Mouse (Mus musculus) A20 (cell line): ENCODE results near the gene Caln1.

Experiments used
- DNase-seq: peaks from one replicate; pipeline ENCODE4 v3.0.0-alpha.2; 2011; ENCODE audit warnings: low read depth, low spot score

The Caln1 gene

GRCm38 (mm10) chr5:130394386-130394785, 25.1 kb downstream of the Caln1 start:
- no peak for DNase-seq

GRCm38 (mm10) chr5:130395142-130395541, 25.9 kb downstream of the Caln1 start:
- no peak for DNase-seq

DNA sequence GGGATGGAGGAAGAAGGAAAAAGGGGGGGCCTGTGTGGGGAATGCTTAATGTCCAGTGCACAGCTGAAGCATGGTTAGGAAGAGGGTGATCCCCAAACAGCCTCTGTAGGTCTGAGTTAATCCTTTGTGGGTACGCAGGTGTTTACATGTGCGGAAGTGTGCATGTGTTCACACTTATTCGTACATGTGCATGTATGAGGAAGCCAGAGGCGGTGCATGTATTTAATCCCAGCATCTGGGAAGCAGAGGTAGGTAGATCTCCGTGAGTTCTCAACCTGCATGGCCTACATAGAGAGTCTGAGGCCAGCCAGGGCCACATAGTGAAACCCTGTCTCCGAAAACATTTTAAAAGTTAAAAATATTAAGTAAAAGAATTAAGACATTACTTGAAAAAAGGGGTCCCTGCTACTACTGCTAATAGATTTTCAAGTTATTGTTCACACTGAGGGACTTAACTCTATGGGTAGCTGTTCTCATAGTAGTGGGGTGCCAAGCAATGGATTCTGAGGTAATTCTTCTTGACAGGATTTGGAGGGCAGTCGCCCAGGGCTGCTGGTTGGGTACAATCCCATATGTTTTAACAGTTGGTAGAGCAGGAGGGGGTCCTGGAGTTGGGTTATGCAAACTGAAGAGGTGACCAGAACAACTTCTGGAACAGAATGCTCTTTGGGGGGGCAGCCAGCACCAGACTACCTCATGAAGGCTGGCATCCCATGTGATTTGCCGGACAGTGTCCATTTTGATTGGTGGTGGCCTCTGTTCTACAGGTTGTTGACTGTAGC, 31.1 kb downstream of the Caln1 start:
- DNase-seq, result no peak

- DNase-seq, result peak; percentile 36
Measured at GRCm38 (mm10) chr5:130405201-130405600, 35.9 kb downstream of the Caln1 start.

DNA sequence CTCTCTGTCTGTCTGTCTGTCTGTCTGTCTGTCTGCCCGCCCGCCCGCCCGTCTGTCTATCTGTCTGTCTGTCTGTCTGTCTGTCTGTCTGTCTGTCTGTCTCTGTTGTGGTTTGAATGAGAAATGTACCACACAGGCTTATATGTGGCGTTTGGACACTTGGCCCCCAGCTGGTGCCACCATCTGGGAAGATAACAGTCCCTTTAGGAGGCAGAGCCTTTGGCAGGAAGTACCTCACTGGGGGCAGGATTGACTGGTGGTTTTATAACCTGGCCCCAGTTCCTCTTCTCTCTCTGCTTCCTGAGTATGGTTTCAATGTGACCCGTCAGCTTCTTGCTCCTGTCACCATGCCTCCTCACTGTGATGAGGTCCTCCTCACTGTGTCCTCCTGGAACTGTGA, 40.5 kb downstream of the Caln1 start:
- DNase-seq, result no peak

DNA sequence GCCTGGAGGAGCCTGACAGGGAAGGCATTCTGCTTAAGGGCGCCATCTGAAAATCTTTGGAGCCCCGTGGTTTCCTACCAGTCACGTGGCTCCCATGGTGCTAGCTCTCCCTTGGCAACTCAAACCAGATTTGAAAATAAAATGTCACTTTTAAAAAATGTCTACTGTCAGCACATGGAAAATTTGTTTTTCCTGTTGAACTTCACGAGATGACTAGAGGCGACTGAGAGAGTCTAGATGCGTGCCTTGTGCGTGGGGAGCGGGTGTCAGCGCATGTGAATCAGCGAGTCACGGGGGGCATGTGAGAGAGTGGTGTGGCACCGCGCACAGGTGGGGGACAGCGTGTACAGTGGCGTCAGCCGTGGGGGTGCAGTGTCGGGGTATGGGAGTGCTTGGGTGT, 42.3 kb downstream of the Caln1 start:
- DNase-seq, result no peak

GRCm38 (mm10) chr5:130447438-130447837, 78.2 kb downstream of the Caln1 start:
- DNase-seq, result no peak

DNA sequence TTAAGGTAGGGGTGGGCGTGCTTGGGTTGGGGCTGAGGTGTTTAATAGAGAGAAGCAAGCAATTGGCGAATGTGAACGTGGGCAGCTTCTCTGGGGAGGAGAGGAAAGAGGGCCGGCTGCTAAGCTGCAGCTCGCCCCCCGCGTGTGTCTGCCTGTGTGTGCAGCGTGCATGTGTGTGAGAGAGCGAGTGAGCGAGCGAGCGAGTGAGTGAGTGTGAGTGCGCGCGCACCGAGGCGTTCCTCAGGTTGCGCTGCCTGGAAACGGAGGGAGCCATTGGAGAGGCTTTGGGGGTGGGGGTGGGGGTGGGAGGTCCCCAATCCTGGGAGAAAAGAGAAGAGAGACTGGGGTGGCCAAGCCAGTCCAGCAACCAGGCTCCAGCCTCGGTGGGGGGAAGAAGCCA, 79.2 kb downstream of the Caln1 start:
- no peak for DNase-seq

DNA sequence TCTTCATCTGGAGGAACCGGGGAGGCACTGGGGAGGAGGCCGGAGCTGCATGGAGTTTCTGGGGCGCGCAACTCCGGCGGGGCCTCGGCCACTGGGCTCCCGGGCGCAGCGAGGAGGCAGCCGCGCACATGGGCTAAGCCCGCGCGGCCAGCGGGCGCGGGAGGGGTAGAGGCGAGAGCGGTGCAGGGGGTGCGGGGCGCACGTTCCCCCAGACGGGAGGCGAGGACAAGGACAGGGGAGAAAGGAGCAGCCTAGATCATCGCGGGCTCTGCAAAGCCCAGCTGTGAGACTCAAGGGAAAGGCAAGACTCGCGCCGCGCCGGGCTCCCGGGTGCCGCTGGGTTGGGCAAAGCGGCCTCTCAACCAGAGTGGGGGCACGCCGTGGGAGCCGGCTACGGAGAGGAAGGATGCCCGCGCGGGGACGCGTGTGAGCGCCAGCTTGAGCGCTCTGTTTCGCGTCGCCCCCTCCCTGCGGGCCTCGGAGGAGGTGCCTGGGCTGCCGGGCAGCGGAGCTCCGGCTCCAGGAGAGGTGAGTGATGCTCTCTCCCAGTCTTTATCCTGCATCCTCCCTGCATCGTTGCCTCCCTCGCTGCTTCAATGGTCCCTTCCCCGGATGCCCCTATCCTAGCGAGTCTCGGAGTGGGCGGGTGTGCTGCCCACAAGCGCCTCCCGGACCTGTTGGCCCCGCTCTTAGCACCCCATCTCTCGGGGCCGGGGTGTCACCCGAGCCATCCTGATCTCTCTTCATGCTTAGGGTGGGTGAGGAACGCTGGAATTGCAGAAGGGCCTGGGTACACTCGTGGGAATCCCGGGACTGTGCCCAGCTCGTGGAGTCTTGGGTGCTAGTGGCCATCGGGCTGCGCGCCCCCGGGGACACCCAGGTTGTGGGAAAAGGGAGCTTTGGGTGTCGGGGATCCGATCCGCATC, 79.9 kb downstream of the Caln1 start:
- no peak for DNase-seq

- DNase-seq, result no peak
Measured at GRCm38 (mm10) chr5:130450031-130450541, 80.8 kb downstream of the Caln1 start.

DNA sequence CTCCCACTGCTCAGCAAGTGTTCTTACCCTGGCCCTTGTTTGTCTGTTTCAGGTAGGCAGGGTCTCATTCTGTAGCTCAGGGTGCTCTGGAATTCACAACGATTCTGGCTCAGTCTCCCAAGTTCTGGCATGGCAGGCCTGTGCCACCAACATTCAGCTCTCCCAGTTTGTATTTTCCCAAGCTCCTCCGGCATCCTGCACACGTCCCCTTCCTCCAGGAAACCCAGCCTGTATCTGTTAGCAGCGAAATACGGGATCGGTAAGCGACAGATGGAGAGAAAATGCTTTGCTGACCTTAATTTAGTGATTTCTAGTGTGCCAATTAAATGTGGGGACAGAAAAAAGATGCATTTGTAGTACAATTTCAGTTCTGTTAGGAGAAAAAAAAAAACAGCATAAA, 88.8 kb downstream of the Caln1 start:
- no peak for DNase-seq

DNA sequence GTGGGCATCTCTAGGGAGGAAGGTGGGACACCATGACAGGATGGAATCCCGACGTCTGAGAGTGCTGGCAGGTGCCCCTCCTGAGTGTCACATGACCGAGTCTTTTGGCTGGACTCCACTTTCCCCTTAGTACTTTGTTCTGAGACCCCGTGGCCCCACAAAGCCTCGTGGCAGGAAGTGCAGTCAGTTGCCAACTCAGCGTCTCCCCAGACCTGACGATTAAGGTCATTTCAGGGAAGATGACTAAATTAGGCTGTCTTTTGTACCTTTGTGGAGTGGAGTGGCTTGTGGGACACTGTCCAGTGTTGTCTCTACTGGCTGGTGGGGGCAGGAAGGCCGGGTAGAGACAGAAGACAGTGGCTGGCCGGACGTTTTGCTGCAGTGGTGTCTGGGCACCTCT, 103.0 kb downstream of the Caln1 start:
- DNase-seq, result no peak

GRCm38 (mm10) chr5:130474876-130475275, 105.6 kb downstream of the Caln1 start:
- DNase-seq, result no peak

GRCm38 (mm10) chr5:130476741-130477140, 107.5 kb downstream of the Caln1 start:
- DNase-seq, result no peak

DNA sequence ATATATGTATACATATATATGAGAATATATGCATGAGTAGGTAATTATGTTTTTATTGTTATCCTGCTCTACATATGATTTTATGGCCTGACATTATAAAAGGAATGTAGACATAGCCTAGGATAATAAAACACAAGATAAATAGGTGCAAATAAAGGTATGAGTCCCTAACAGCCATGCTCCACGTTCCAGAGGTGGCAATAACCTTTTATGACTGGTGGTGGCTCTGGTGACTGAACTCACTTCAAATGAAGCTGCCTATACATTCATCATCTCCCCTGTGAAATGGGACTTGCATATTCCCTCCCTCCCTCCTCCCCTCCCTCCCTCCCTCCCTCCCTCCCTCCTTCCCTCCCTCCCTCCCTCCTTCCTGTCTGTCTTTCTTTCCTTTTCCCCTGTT, 111.0 kb downstream of the Caln1 start:
- DNase-seq, result no peak

DNA sequence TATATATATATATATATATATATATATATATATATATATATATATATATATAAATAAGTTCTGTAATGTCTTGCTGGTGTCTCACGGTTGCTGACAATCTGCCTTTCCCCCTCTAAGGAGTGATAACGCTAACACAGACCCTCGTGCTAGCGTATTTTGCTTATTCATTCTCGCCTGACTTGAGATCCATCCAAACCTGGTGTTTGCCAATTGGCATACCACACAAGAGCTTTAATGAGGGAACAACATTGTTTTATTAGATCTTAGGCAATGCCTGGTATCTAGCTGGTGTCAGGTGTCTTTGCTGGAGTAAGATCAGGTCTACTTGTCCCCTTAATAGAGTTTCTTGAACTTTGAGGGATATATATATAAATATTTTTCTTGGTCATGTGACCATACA, 122.2 kb downstream of the Caln1 start:
- DNase-seq, result no peak

- DNase-seq, result no peak
Measured at GRCm38 (mm10) chr5:130492305-130492704, 123.0 kb downstream of the Caln1 start.

DNA sequence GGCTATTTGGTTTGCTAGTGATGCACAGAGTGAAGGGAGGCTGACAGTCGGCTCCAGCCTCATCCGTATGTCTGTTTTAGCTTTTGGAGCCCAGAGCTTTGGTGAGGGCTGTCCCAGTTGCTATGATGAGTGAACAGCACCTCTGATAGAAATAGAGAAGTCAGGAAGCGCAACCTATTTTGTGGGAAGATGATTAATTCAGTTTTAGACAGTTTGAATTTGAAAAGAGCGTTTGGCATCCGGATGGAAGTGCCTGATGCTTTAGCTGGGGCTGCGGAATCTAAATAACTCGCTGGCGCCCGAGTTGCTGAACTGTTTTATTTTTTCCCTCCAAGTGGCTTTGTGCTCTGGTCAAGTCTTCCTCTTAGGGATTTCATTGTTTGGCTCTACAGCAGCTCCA, 133.3 kb downstream of the Caln1 start:
- no peak for DNase-seq

- no peak for DNase-seq
Measured at GRCm38 (mm10) chr5:130504891-130505290, 135.6 kb downstream of the Caln1 start.

DNA sequence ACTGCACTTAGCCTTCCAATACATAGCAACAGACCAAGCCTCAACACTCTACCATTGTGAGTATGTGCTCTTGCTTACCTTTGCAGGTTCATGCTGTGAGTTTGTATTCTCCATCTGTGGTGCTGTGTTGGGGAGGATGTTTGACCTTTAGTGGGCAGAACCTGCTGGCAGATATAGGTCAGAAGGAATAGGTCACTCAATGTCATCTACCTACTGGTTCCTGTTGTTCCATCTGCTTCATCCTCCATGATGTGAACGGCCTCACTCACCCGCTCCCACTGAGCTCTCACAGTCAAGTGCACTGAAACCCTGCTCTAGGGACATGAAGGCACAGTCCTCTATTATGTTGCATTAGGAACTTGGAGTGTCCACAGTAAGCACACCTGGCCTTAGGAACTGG, 141.3 kb downstream of the Caln1 start:
- DNase-seq, result no peak

DNA sequence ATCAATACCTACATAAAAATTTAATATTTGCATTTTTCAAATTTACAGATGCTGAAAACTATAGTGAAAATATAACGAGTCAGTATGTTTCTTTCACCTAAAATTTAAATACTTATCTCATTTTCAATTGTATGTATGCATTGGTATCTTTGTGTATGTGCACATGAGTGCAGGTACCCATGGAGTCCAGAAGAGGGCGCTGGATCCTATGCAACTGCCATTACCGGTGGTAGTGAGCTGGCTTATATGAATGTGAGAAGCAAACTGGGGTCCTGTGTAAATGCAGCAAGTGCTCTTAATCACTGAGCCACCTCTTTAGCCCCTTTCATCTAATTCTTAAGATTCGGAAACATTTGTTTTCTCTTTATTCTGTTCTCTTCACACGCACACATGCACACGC, 146.1 kb downstream of the Caln1 start:
- no peak for DNase-seq

GRCm38 (mm10) chr5:130520527-130520926, 151.3 kb downstream of the Caln1 start:
- no peak for DNase-seq

DNA sequence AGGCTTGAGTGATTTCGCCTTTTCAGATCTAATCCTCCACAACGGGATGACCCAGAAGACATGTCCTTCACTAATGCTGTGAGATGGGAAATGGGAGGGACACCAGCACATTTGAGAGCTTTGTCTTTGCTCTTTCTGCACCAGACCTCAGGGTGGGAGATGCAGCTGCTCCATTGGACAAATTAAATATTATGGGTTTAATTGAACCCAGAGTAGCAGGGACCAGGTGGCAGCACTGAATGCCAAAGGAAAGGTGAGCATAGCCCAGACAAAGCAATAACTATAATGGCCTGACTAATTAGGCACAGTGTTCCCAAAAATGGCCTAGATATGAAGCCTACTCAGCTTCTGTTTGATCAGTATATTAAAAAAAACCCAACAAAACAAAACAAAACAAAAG, 158.2 kb downstream of the Caln1 start:
- no peak for DNase-seq
